Mouse (Mus musculus): ENCODE measurements around the gene Spns3. TPM values are rescaled to one million over a fixed set of nuclear protein-coding genes. Genes with fewer than 3 reads are reported as not detected.
"Not testable (repeated sequence)": the region's sequence is repeated elsewhere in the genome, so short reads cannot be mapped to it uniquely, and the experiment has no call there.

The Spns3 gene
- polyA plus RNA-seq, 1 experiment from 2014 or later = 0.15 TPM

DNA sequence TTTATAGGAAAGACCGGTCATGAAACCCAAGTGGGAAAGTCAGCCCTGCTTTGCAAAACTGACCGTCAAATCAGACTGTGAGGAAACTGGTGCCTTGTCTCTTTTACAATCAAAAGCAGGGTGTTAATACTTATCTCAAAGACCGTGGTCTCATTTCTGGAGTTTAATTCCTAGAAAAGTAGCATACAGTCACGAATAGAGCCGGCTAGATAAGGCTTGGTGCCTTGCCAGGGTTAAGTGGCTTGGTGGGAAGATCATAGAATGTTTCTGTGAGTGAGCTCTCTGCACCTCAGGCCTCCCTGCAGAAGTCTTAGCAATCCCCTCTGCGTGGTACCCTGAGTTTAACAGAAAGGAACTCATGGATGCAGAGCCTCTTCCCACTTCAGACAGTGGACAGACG, 5.6 kb downstream of the Spns3 start:
- Histone ChIP-seq H3K27me3 (ENCODE audit: low read depth, poor library complexity, severe bottlenecking) (no peaks in the 10 kb centered on the region), H3K4me3 (no peak overlapping the region), H3K9me3 (replicated peaks) (no peaks in the 10 kb centered on the region), H3K27ac (no peak overlapping the region), H3K4me1 (no peaks in the 10 kb centered on the region), H3K36me3 (no peaks in the 10 kb centered on the region)
- WGBS = 82% methylated on average over 7 of the region's 7 CpGs
- DNase-seq (ENCODE audit: low spot score) = no peak

DNA sequence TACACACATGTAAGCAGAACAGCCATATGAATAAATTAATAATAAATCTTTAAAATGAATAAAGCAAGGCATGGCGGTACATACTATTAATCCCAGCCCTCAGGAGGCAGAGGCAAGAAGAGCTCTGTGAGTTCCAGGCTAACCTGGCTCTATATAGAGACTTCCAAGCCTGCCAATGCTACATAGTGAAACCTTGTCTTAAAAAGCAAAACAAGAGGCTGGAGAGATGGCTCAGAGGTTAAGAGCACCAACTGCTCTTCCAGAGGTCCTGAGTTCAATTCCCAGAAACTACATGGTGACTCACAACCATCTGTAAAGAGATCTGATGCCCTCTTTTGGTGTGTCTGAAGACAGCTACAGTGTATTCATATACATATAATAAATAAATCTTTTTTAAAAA, 6.6 kb downstream of the Spns3 start:
- H3K9me3 ChIP-seq (replicated peaks); H3K4me3 ChIP-seq; H3K36me3 ChIP-seq; DNase-seq (ENCODE audit: low spot score); H3K27me3 ChIP-seq (ENCODE audit: low read depth, poor library complexity, severe bottlenecking); H3K27ac ChIP-seq; H3K4me1 ChIP-seq: not testable (repeated sequence)
- 87% methylated on average over 1 of the region's 1 CpGs for WGBS

- Histone ChIP-seq H3K9me3 (replicated peaks) (no peaks in the 10 kb centered on the region), H3K4me3 (no peak overlapping the region), H3K27me3 (ENCODE audit: low read depth, poor library complexity, severe bottlenecking) (no peaks in the 10 kb centered on the region), H3K36me3 (no peaks in the 10 kb centered on the region), H3K27ac (no peak overlapping the region), H3K4me1 (peaks cover 10% of the 10 kb centered on the region)
- DNase-seq (ENCODE audit: low spot score) = no peak
- whole genome bisulfite sequencing = 92% methylated on average over 1 of the region's 1 CpGs
These were observed 7.7 kb downstream of the Spns3 start for GRCm38 (mm10) chr11:72542586-72542985.

- peaks cover 10% of the 10 kb centered on the region for H3K4me1 ChIP-seq
- H3K9me3 ChIP-seq (replicated peaks) = no peaks in the 10 kb centered on the region
- WGBS = 71% methylated on average over 10 of the region's 10 CpGs
- no peak for DNase-seq (ENCODE audit: low spot score)
- no peak overlapping the region for H3K27ac ChIP-seq
- H3K27me3 ChIP-seq (ENCODE audit: low read depth, poor library complexity, severe bottlenecking) = no peaks in the 10 kb centered on the region
- H3K36me3 ChIP-seq = no peaks in the 10 kb centered on the region
- H3K4me3 ChIP-seq = no peak overlapping the region
These were observed 8.4 kb downstream of the Spns3 start for GRCm38 (mm10) chr11:72541928-72542327.

- Histone ChIP-seq H3K4me3 (no peak overlapping the region), H3K27me3 (ENCODE audit: low read depth, poor library complexity, severe bottlenecking) (no peaks in the 10 kb centered on the region), H3K27ac (no peak overlapping the region), H3K36me3 (no peaks in the 10 kb centered on the region), H3K9me3 (replicated peaks) (no peaks in the 10 kb centered on the region), H3K4me1 (peaks cover 10% of the 10 kb centered on the region)
- 90% methylated on average over 6 of the region's 6 CpGs for WGBS
- no peak for DNase-seq (ENCODE audit: low spot score)
These were observed 9.9 kb downstream of the Spns3 start for GRCm38 (mm10) chr11:72540437-72540836.

GRCm38 (mm10) chr11:72538811-72539210, 11.5 kb downstream of the Spns3 start:
- Histone ChIP-seq H3K36me3 (no peaks in the 10 kb centered on the region), H3K4me3 (no peak overlapping the region), H3K27me3 (ENCODE audit: low read depth, poor library complexity, severe bottlenecking) (no peaks in the 10 kb centered on the region), H3K27ac (no peak overlapping the region), H3K4me1 (peaks cover 10% of the 10 kb centered on the region), H3K9me3 (replicated peaks) (no peaks in the 10 kb centered on the region)
- DNase-seq (ENCODE audit: low spot score) = no peak
- 93% methylated on average over 7 of the region's 7 CpGs for WGBS

DNA sequence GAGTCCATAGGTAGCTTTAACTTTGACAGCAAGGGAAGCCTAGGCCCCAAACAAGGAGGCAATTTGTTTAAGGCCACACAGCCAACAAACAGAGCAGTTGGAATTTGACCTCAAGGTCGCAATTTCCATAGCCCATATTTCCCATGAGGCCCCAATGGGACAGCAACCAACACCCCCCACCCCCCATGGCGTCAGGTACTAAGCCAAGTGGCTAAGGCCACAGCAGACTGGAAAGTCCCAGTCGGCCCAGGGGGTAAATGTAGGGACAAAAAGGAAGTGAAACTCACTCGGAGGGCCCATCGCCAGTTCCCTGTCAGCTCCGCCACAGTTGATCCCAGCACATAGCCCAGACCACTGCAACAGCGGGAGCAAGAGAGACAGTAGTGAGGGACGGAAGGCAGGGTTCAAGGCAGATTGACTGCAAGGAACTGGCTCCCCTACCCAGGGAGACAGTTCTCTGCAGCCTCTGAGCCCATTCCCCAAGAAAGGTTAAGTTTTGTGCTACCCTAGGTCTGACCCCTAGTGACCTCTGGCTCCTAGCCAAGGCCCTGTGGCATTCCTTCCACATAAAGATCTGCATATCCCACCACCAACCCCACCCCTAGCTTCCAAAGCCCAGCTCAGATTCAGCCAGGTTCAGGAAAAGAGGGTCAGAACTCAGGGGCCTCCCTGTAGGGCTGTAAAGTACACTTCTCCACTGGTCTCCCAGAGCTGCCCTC, 12.1 kb downstream of the Spns3 start:
- no peaks in the 10 kb centered on the region for H3K9me3 ChIP-seq (replicated peaks)
- no peak overlapping the region for H3K4me3 ChIP-seq
- H3K36me3 ChIP-seq = no peaks in the 10 kb centered on the region
- peaks cover 10% of the 10 kb centered on the region for H3K4me1 ChIP-seq
- WGBS = 67% methylated on average over 8 of the region's 8 CpGs
- no peaks in the 10 kb centered on the region for H3K27me3 ChIP-seq (ENCODE audit: low read depth, poor library complexity, severe bottlenecking)
- DNase-seq (ENCODE audit: low spot score) = no peak
- no peak overlapping the region for H3K27ac ChIP-seq

GRCm38 (mm10) chr11:72537503-72537902, 12.8 kb downstream of the Spns3 start:
- Histone ChIP-seq H3K27me3 (ENCODE audit: low read depth, poor library complexity, severe bottlenecking) (no peaks in the 10 kb centered on the region), H3K4me1 (peaks cover 10% of the 10 kb centered on the region), H3K36me3 (no peaks in the 10 kb centered on the region), H3K4me3 (no peak overlapping the region), H3K27ac (no peak overlapping the region), H3K9me3 (replicated peaks) (no peaks in the 10 kb centered on the region)
- 83% methylated on average over 2 of the region's 2 CpGs for WGBS
- no peak for DNase-seq (ENCODE audit: low spot score)

GRCm38 (mm10) chr11:72535519-72535918, 14.8 kb downstream of the Spns3 start:
- no peaks in the 10 kb centered on the region for H3K9me3 ChIP-seq (replicated peaks)
- WGBS = 79% methylated on average over 3 of the region's 3 CpGs
- peaks cover 10% of the 10 kb centered on the region for H3K4me1 ChIP-seq
- H3K36me3 ChIP-seq = no peaks in the 10 kb centered on the region
- no peak overlapping the region for H3K4me3 ChIP-seq
- H3K27me3 ChIP-seq (ENCODE audit: low read depth, poor library complexity, severe bottlenecking) = no peaks in the 10 kb centered on the region
- H3K27ac ChIP-seq = no peak overlapping the region
- DNase-seq (ENCODE audit: low spot score) = no peak

DNA sequence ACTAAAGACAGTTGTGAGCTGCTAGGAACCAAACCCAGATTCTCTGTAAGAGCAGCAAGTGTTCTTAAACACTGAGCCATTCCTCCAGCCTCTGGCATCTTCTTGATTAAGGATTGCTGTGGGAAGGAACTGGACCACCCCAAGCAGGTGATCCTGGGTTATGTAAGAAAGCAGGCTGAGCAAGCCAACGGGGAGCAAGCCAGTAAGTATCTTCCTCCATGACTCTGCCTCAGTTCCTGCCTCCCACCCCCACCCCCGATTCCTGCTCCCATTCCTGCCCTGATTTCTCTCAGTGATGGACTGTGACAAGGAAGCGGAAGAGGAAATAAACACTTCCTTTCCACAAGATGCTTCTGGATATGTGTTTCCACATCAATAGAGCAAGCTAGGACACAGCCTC, 17.4 kb downstream of the Spns3 start:
- Histone ChIP-seq H3K36me3 (no peaks in the 10 kb centered on the region), H3K4me3 (no peak overlapping the region), H3K4me1 (peaks cover 4% of the 10 kb centered on the region), H3K27me3 (ENCODE audit: low read depth, poor library complexity, severe bottlenecking) (no peaks in the 10 kb centered on the region), H3K9me3 (replicated peaks) (no peaks in the 10 kb centered on the region), H3K27ac (no peak overlapping the region)
- no peak for DNase-seq (ENCODE audit: low spot score)
- WGBS = 73% methylated on average over 3 of the region's 3 CpGs

DNA sequence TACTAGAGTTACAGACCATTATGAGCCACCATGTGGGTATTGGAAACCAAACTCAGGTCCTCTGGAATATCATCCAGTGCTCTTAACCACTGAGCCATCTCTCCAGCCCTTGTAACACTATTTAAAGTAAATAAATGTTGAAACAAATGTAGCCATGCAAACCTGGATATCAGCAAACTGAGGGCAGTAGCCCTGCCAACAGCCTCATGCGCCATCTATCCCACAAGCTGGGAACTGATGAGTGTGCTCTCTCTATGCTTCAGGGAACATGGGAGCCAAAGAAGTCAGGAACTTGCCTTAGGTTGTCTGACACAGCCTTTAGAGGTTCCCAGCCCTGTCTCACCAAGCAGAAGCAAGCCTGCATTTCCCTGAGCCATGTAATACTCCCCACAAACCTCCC, 18.7 kb downstream of the Spns3 start:
- WGBS = 78% methylated on average over 1 of the region's 1 CpGs
- Histone ChIP-seq H3K36me3 (no peaks in the 10 kb centered on the region), H3K9me3 (replicated peaks) (no peaks in the 10 kb centered on the region), H3K4me1 (no peaks in the 10 kb centered on the region), H3K4me3 (no peak overlapping the region), H3K27me3 (ENCODE audit: low read depth, poor library complexity, severe bottlenecking) (no peaks in the 10 kb centered on the region), H3K27ac (no peak overlapping the region)
- no peak for DNase-seq (ENCODE audit: low spot score)

DNA sequence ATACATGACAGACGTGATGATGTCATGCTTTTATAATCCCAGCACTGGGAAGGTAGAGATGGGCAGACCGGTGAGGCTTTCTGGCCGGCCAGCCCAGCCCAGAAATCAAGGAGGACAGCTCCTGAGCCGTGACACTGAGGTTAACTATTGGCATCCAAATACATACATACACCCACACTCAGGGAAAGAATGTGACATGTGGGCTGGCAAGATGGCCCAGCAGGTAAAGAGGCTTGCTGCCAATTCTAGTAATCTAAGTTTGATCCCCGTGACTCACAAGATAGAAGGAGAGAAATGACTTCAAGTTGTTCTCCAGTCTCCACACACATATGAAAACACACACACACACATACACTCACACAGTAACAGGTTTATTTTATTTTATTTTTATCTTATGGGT, 19.2 kb downstream of the Spns3 start:
- Histone ChIP-seq H3K36me3 (no peaks in the 10 kb centered on the region), H3K9me3 (replicated peaks) (no peaks in the 10 kb centered on the region), H3K27ac (no peak overlapping the region), H3K4me1 (no peaks in the 10 kb centered on the region), H3K4me3 (no peak overlapping the region), H3K27me3 (ENCODE audit: low read depth, poor library complexity, severe bottlenecking) (no peaks in the 10 kb centered on the region)
- DNase-seq (ENCODE audit: low spot score) = no peak
- 88% methylated on average over 5 of the region's 5 CpGs for WGBS

DNA sequence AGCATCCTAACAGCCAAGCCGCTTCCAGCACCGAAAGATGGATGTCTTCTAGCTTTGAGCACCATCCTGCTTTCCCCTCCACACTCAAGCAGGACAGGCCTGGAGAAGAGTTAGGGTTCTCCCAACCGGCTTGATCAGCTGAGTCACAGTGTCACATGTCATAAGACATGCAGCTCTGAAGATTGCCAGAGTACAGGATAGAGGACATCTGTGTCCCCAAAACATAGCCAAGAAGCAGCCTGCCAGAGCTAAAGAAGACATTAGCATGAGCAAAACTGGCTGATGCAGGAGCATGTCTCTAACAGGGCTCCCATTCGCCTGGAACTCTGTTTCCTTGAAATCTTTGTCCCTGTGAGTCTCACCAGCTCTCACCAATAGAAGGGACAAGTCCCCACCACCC, 24.1 kb downstream of the Spns3 start:
- no peaks in the 10 kb centered on the region for H3K9me3 ChIP-seq (replicated peaks)
- no peak for DNase-seq (ENCODE audit: low spot score)
- no peaks in the 10 kb centered on the region for H3K27me3 ChIP-seq (ENCODE audit: low read depth, poor library complexity, severe bottlenecking)
- H3K4me1 ChIP-seq = no peaks in the 10 kb centered on the region
- no peaks in the 10 kb centered on the region for H3K36me3 ChIP-seq
- H3K4me3 ChIP-seq = no peak overlapping the region
- H3K27ac ChIP-seq = no peak overlapping the region
- WGBS = 84% methylated on average over 4 of the region's 4 CpGs

DNA sequence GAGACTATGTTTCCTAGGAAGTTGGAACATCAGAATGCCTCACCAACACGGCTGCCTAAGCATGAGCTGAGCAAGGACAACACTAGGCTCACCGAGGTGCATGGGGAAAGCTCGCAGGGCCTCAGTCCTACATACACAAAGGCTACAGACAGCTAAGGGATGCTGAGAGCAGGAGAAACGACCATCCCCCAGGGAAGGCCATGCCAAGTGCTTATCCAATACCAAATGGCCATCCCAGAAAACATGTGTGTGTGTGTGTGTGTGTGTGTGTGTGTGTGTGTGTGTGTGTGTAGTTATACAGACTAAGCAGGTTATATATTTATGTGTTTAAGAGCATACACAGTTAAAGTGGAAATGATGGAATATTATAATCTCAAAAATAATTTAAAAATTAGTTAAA, 26.6 kb downstream of the Spns3 start:
- WGBS = 71% methylated on average over 4 of the region's 4 CpGs
- H3K4me1 ChIP-seq = no peaks in the 10 kb centered on the region
- no peaks in the 10 kb centered on the region for H3K9me3 ChIP-seq (replicated peaks)
- H3K4me3 ChIP-seq = no peak overlapping the region
- no peaks in the 10 kb centered on the region for H3K36me3 ChIP-seq
- H3K27ac ChIP-seq = no peak overlapping the region
- H3K27me3 ChIP-seq (ENCODE audit: low read depth, poor library complexity, severe bottlenecking) = no peaks in the 10 kb centered on the region
- no peak for DNase-seq (ENCODE audit: low spot score)

All from limb, embryonic 10.5 days (tissue).